Mouse (Mus musculus) heart, adult 8-10 months (tissue): Measurements from ENCODE around the gene Gcm1. TPM values are rescaled to one million over a fixed set of nuclear protein-coding genes. Genes with fewer than 3 reads are reported as not detected.
"Not testable (repeated sequence)": the region's sequence is repeated elsewhere in the genome, so short reads cannot be mapped to it uniquely, and the experiment has no call there.

Experiments used
- DNase-seq: peaks from one replicate; pipeline ENCODE4 v3.0.0; 2022; ENCODE audit warnings: low spot score
- total RNA-seq, 4 experiments: library from RNA; stranded (reverse); gene quantifications; 2 replicates each; pipeline ENCODE4 v1.2.4; 2022

Gcm1 gene
- total RNA-seq, 4 experiments from 2014 or later, result not detected

- no peak for DNase-seq
Observed at GRCm38 (mm10) chr9:78046755-78047154, 5.0 kb upstream of the Gcm1 start.

- DNase-seq, result no peak
Observed at GRCm38 (mm10) chr9:78050452-78050970, 1.2 kb upstream of the Gcm1 start.

GRCm38 (mm10) chr9:78053821-78054220, 2.1 kb downstream of the Gcm1 start:
- no peak for DNase-seq

DNA sequence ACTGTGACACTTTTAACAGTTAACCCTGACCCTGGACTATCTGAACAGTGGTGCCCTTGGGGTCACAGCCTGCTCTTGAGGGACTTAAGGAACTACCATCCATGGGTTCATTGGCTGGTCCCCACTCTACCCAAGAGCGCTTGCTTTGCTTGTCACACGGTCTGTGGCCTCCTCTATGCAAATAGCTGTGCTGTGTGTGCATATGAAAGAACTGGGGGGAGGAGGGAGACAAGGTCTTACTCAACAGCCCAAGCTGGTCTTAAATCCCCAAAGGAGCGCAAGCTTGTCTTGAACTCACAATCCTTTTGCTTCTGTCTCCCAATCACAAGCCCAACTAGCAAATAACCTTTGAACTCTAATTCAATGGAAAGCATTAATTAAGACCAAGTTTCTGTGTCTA, 2.6 kb downstream of the Gcm1 start:
- no peak for DNase-seq

GRCm38 (mm10) chr9:78059525-78060120, 7.9 kb downstream of the Gcm1 start:
- DNase-seq, result no peak

GRCm38 (mm10) chr9:78062392-78062791, 10.7 kb downstream of the Gcm1 start:
- DNase-seq, result no peak

DNA sequence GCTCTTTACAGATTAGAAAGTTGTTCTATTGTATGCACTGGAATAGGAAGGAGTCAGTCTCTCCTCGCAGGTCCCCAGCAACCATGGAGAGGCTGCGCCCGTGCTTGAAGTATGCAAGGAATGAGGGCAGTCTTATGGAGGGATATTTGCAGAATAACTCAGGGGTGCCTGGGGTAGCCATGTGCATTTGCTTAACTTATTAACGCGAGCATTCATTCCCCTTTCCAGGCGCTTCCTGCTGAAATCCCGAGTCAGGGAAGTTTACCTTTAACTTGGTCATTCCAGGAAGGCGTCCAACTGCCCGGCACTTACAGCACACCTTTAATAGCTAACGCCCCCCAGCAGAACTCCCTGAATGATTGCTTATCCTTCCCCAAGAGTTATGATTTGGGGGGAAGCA, 12.4 kb downstream of the Gcm1 start:
- no peak for DNase-seq

DNA sequence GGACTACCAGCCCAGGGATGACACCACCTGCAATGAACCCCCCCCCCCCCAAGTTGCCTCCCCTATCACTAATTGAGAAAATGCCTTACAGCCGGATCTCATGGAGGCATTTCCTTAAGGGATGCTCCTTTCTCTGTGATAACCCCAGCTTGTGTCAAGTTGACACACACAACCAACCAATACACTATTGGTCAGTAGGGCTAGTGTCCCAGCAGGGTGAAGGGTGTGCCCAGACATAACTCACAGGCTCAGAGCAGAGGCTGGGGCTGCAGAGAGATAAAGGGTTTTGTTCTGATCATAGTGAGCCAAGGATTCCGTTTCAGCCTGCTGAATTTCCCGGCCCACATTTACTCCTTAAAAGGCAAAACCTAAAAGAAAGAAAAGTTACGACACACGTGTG, 18.8 kb downstream of the Gcm1 start:
- DNase-seq, result no peak

DNA sequence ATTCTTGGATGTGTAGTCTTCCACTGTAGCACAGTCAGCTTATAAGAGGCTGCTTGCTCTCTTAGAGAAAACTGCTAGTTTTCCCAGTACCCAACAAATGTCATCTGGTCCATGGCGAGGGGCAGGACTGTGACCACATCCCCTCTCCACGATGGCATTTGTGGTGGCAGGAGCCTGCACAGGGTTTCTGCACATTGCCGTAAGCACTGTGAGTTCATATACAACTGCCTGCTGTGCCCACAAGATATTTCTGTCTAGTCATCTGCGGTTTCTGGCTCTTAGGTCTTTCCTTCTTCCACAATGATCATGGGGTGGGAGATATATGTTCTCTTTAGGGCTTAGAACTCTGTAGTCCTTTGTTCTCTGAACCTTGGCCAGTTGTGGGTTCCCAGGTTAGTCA, 19.9 kb downstream of the Gcm1 start:
- no peak for DNase-seq

GRCm38 (mm10) chr9:78073291-78073690, 21.6 kb downstream of the Gcm1 start:
- DNase-seq, result not testable (repeated sequence)

- DNase-seq, result no peak
Observed at GRCm38 (mm10) chr9:78073713-78074340, 22.1 kb downstream of the Gcm1 start.

- no peak for DNase-seq
Observed at GRCm38 (mm10) chr9:78075256-78075655, 23.5 kb downstream of the Gcm1 start.

DNA sequence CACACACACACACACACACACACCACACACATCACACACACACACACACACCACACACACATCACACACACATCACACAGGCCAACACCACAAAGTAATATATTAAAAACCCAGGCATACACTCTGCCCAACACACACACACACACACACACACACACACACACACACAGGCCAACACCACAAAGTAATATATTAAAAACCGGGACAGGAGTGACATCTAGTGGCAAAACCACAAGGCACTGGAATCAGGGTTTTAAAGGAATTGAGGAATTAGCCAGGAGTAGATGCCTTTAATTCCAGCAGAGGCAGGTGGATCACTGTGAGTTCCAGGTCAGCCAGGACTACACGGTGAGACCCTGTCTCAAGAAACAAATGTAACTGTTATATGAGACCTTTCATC, 26.5 kb downstream of the Gcm1 start:
- DNase-seq, result no peak

DNA sequence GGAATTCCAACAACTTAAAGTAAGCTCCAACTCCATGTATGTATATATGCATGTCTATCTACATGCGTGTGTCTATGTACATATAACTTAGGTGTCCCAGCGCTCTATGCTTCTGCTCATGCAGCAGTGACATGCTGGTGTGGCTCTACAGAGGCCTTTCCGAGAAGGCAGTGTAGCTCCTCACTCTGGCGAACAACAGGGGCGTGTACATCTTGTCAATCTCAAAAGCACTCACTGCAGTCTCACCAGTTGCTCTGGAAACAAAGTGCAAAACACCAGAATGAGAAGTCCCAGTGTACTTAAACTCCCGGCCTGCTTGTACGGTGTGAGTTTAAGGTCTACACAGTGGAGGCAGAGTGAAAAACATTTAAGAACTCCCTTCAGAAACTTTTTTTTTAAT, 30.1 kb downstream of the Gcm1 start:
- no peak for DNase-seq

DNA sequence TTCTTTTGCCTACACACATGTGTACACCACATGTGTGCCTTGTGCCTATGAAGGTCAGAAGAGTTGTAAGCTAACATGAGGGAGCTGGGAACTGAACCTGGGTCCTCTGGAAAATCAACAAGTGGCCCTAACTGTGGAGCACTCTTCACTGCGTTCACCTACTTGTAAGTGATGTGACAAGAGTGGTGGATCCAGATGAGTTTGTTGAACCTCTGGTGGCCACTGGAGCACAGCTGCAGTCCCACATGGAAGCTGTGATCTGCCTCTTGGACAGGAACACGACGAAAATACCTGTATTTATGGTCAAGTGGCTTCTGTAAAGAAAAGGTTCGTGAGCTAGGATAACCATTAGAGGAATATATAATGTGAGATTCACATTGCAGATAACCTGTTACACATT, 32.6 kb downstream of the Gcm1 start:
- DNase-seq, result no peak

DNA sequence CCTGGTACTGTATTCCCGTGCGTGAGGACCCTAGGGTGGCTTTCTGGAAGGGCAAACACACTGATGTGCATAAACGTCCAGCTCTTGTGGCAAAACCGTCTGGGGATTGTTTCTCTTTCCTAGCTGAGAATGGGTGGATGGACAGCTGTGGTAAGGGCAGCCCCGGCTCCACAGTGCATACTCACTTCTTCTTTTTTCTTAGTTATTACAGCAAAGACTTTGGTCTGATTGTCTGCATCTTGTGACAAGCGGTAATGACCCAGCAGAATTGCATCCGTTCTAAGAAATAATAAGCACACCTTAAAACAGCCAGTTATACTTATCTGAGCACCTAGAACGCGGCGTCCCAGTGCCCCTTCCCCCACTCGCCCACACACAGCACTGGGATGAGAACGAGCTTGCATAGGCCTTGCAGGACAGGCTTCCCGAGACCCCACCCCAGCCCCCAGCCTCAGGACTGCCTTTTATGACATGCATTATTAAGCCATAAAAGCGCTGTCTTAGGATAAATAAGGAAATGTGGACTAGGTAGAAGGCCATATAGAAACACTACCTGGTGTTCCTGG, 34.1 kb downstream of the Gcm1 start:
- no peak for DNase-seq

DNA sequence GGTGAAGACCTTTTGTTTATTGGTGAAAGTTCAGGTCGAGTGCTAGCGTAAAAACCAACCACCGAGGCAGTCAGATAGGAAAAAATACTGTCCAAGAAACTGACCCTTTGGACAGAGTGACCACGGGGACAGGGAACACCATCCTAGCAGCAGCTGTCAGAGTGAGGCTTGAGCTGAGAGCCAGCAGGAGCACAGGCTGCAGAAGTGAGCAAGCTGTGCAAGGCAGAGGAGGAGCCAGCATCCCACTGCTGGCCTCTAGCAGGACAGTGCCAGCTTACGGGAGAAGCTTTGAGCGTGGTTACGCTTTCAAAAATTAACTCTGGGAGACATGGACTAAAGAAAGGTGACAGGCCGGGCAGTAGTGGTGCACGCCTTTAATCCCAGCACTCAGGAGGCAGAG, 36.0 kb downstream of the Gcm1 start:
- no peak for DNase-seq

- peak; percentile 36 for DNase-seq
Observed at GRCm38 (mm10) chr9:78088521-78088920, 36.8 kb downstream of the Gcm1 start.

- no peak for DNase-seq
Observed at GRCm38 (mm10) chr9:78088971-78089370, 37.2 kb downstream of the Gcm1 start.

- no peak for DNase-seq
Observed at GRCm38 (mm10) chr9:78089906-78090305, 38.2 kb downstream of the Gcm1 start.

DNA sequence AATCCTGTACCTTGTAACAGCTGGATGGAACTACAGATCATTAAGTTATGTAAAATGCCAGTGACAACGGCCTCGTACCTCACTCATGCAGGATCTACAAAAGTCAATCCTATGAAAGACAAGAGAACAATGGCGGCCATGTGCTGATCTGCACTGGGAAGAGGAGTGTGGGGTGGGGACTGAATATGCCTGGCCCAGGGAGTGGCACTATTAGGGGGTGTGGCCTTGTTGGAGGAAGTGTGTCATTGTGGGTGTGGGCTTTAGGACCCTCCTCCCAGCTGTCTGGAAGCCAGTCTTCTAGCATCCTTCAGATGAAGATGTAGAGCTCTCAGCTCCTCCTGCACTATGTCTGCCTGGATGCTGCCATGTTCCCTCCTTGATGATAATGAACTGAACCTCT, 38.9 kb downstream of the Gcm1 start:
- no peak for DNase-seq

DNA sequence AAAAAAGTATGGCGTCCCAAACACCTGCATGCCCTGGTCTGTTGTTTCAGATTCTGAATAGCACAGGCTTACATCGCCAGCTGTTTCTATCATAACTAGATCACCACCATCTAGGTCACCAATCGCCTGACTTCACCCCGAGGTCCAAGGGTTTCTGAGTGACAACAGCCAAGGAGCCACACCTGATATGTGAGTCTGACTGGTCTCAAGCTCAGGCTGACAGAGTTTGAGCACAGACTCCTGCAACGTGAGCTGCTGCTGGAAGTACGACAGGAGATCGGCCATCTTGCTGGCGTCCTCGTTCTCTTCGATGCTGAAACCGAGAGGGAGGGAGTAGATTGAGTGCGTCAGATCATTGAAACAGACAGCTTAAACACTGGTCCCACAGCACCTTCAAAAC, 44.0 kb downstream of the Gcm1 start:
- no peak for DNase-seq

DNA sequence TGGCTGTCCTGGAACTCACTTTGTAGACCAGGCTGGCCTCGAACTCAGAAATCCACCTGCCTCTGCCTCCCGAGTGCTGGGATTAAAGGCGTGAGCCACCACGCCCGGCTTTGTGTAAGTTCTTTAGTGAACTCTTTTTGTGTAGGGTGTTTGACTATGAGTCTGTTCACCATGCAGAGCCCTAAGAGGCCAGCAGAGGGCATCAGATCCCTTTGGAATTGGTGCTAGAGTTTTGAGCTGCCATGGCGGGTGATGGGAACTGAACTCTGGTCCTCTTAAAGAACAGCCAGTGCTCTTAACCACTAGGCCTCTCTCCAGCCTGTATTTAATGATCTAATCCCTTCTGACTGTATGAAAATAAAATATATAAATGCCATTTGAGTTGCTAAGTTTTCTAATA, 44.7 kb downstream of the Gcm1 start:
- DNase-seq, result no peak
